Mouse (Mus musculus): ENCODE results near the gene Pdcd11. TPM values are rescaled to one million over a fixed set of nuclear protein-coding genes. Genes with fewer than 3 reads are reported as not detected.
"Not testable (repeated sequence)": the region's sequence is repeated elsewhere in the genome, so short reads cannot be mapped to it uniquely, and the experiment has no call there.

The Pdcd11 gene
- polyA plus RNA-seq, 1 experiment from 2014 or later, result 6.1 TPM

DNA sequence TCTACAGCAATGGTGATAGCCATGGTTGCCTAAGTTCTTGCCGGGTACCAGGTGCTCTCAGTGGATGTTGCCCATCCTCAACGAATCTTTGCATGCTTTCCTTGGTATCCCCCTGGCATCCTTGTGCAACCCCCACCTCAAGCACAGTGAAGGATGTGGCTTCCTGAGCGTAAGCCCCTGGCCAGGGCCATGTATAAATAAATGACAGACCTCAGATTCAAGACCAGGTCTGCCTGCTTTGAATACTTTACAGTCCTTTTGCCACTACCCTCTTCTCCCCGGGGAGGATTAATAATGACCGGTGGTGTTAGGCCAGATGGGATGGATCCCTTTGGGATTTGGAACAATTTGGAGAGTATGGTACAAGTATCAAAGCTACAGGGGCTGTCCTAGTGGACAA is 45.6 kb downstream of the Pdcd11 start:
- Histone ChIP-seq H3K4me2 (no peak overlapping the region), H3K27me3 (ENCODE audit: control insufficient read depth, insufficient read depth, low read length) (peaks cover 4% of the 10 kb centered on the region), H3K4me3 (ENCODE audit: low read depth, low read length) (no peak overlapping the region), H3K36me3 (ENCODE audit: control insufficient read depth, insufficient read depth, low read length) (peaks cover 9% of the 10 kb centered on the region), H3K9me3 (replicated peaks; ENCODE audit: control insufficient read depth, low read length) (no peaks in the 10 kb centered on the region), H3K9ac (ENCODE audit: low read depth, low read length) (no peak overlapping the region), H3K27ac (ENCODE audit: low read depth, low read length) (no peak overlapping the region), H3K4me1 (ENCODE audit: control insufficient read depth, insufficient read depth, low read length) (peaks cover 15% of the 10 kb centered on the region)
- WGBS (ENCODE audit: insufficient replicate concordance), result 90% methylated on average over 5 of the region's 5 CpGs
- ATAC-seq (replicated peaks; ENCODE audit: insufficient number of reproducible peaks, low FRiP score, low TSS enrichment), result no peak

DNA sequence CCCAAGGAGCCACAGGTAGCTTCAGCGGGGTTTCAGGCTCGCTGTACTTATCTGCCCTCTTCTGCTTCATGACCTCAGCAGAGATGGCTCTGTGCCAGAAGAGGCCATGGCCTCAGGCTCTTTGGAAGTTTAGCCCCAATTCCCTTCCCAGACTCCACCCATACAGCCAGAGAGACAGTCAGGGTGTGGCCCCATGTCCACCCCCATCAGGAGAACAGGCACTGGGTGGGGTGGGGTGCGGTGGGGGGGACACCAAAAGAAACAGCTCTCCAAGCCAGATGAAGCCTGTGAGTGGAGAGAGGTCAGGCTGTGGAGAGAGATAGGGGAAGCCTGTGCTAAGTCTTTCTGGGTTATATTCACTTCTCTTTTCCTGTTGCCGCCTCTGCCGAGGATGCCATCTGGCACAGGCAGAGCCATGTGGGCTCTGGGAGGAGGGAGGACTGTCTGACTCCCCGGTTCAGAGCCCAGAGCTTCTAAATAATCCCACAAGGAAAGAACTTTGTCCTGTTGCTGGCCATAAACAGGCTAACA is 46.5 kb downstream of the Pdcd11 start:
- Histone ChIP-seq H3K4me2 (peak overlapping the region; percentile 69), H3K27ac (ENCODE audit: low read depth, low read length) (0 out of 2 replicates have a peak overlapping the region, but pooled peaks have one; percentile 30), H3K4me3 (ENCODE audit: low read depth, low read length) (peak overlapping the region; percentile 46), H3K36me3 (ENCODE audit: control insufficient read depth, insufficient read depth, low read length) (peaks cover 4% of the 10 kb centered on the region; the same call in 1 of the 2 replicates), H3K9me3 (replicated peaks; ENCODE audit: control insufficient read depth, low read length) (no peaks in the 10 kb centered on the region), H3K9ac (ENCODE audit: low read depth, low read length) (peak overlapping the region; percentile 72), H3K4me1 (ENCODE audit: control insufficient read depth, insufficient read depth, low read length) (peaks cover 15% of the 10 kb centered on the region), H3K27me3 (ENCODE audit: control insufficient read depth, insufficient read depth, low read length) (peaks cover 5% of the 10 kb centered on the region)
- ATAC-seq (replicated peaks; ENCODE audit: insufficient number of reproducible peaks, low FRiP score, low TSS enrichment), result peak; percentile 48; the same call in 1 of the 2 replicates
- 17% methylated on average over 6 of the region's 6 CpGs for WGBS (ENCODE audit: insufficient replicate concordance)

DNA sequence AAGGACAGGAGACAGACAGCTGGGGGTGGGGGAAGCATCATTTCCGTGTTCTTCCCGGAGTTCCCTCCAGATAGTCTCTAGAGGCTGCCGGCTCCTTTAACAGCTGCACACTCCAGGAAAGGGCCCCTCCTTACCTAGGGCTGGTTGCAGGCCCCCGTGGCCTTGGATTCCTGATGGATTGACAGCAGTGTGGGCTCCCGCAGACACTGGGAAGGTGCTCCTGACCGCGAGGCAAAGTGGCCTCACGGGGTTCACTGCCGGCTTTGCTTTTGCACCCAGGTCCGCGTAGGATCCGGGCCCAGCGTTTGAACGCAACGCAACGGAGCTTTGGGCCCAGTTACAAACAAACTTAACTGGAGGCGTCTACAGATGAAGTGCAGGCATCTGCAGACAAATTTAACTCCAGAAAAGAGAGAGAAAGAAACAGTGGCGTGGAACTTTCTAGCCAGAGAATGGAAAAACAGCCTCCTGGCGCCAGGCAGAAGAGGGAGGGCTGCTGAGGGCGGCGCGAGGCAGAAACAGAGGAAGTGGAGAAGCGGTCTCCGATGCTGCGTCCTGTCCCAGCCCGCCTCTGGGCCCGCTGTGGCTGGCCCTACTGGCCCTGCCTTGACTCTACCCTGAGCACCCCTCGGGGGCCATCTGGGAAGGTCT is 47.3 kb downstream of the Pdcd11 start, which contains the start of gene Calhm2:
Gene Calhm2, minus strand, starts transcription at position 524 of the 651 bp plus-strand sequence.
- H3K9me3 ChIP-seq (replicated peaks; ENCODE audit: control insufficient read depth, low read length), result no peaks in the 10 kb centered on the region
- H3K4me1 ChIP-seq (ENCODE audit: control insufficient read depth, insufficient read depth, low read length), result peaks cover 15% of the 10 kb centered on the region
- peak within 1 kb of the TSS; percentile 67 for H3K27ac ChIP-seq (ENCODE audit: low read depth, low read length)
- peaks cover 5% of the 10 kb centered on the region for H3K27me3 ChIP-seq (ENCODE audit: control insufficient read depth, insufficient read depth, low read length)
- peak within 1 kb of the TSS; percentile 72 for H3K9ac ChIP-seq (ENCODE audit: low read depth, low read length)
- H3K4me2 ChIP-seq, result peak within 1 kb of the TSS; percentile 69
- 1% methylated on average over 28 of the region's 28 CpGs for whole genome bisulfite sequencing (ENCODE audit: insufficient replicate concordance)
- H3K4me3 ChIP-seq (ENCODE audit: low read depth, low read length), result peak within 1 kb of the TSS; percentile 46
- ATAC-seq (replicated peaks; ENCODE audit: insufficient number of reproducible peaks, low FRiP score, low TSS enrichment), result peak; percentile 62; the same call in 1 of the 2 replicates
- peaks cover 4% of the 10 kb centered on the region; the same call in 1 of the 2 replicates for H3K36me3 ChIP-seq (ENCODE audit: control insufficient read depth, insufficient read depth, low read length)

DNA sequence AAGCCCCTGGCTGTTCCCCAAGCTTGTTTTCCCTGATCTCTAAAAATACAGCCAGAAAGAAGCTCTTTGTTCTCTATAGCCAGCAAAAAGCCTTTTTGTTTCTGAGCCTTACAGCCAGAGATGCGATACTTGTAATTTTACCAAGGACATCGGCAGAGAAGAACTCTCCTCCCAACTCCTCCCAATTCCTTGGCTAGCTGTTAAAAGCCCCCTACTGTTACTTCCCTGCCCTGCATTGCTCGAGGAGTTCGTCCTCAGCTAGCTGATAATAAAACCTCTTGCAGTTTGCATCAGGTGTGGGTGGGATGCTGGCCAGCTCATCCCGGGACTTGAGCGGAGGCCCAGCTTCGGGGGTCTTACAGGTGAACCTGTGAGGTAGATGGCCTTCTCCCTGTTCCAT is 49.0 kb downstream of the Pdcd11 start:
- H3K27me3 ChIP-seq (ENCODE audit: control insufficient read depth, insufficient read depth, low read length); H3K4me3 ChIP-seq (ENCODE audit: low read depth, low read length); H3K9me3 ChIP-seq (replicated peaks; ENCODE audit: control insufficient read depth, low read length); H3K27ac ChIP-seq (ENCODE audit: low read depth, low read length); H3K9ac ChIP-seq (ENCODE audit: low read depth, low read length); H3K4me2 ChIP-seq; ATAC-seq (replicated peaks; ENCODE audit: insufficient number of reproducible peaks, low FRiP score, low TSS enrichment); H3K36me3 ChIP-seq (ENCODE audit: control insufficient read depth, insufficient read depth, low read length): not testable (repeated sequence)
- H3K4me1 ChIP-seq (ENCODE audit: control insufficient read depth, insufficient read depth, low read length), result peaks cover 15% of the 10 kb centered on the region
- WGBS (ENCODE audit: insufficient replicate concordance), result 20% methylated on average over 7 of the region's 7 CpGs

DNA sequence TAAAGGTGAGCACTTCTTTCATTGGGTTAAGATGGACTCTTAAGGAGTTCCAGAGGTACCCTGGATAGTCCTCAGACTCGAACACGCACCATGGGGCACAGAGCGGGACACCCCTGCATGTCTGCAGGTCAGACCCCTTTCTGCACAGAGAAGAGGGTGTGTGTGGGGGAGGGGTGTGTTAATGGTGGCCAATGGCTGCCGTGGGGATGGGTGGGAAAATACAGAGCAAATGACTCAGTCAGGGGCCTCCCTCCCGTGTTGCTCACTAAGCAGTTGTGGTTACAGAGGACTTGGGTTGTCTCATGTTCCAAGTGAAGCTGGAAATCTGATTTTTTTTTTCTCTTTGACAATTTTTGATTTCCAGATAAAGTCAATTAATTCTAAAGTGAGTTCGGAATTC is 51.9 kb downstream of the Pdcd11 start:
- Histone ChIP-seq H3K27ac (ENCODE audit: low read depth, low read length) (no peak overlapping the region), H3K4me1 (ENCODE audit: control insufficient read depth, insufficient read depth, low read length) (peaks cover 8% of the 10 kb centered on the region), H3K9me3 (replicated peaks; ENCODE audit: control insufficient read depth, low read length) (no peaks in the 10 kb centered on the region), H3K9ac (ENCODE audit: low read depth, low read length) (no peak overlapping the region), H3K4me3 (ENCODE audit: low read depth, low read length) (no peak overlapping the region), H3K36me3 (ENCODE audit: control insufficient read depth, insufficient read depth, low read length) (no peaks in the 10 kb centered on the region), H3K27me3 (ENCODE audit: control insufficient read depth, insufficient read depth, low read length) (peaks cover 5% of the 10 kb centered on the region), H3K4me2 (no peak overlapping the region)
- WGBS (ENCODE audit: insufficient replicate concordance), result 72% methylated on average over 6 of the region's 6 CpGs
- ATAC-seq (replicated peaks; ENCODE audit: insufficient number of reproducible peaks, low FRiP score, low TSS enrichment), result no peak

DNA sequence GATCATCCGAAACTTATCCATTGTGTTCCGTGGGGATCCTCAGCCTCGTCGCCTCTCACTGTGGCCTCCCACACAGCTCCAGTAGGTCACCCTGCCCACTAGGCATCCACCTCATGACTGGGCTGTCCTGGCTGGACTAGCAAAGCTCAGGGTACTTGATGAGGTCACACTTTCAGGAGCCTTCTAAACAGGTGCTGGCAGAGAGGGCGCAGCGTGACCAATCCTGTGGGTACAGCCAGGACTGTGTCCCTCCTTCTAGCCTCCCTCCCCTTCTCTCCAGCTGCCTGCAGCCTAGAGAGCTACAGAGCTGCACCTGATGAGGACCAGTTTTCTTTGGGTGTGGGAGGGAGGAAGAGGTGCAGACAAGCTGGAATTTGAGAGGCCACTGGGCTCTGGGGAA is 53.6 kb downstream of the Pdcd11 start, which contains the start of gene Calhm1:
Gene Calhm1, minus strand, starts transcription at position 101 of the 400 bp plus-strand sequence.
- Histone ChIP-seq H3K4me3 (ENCODE audit: low read depth, low read length) (no peak within 1 kb of the TSS), H3K4me2 (no peak within 1 kb of the TSS), H3K27ac (ENCODE audit: low read depth, low read length) (no peak within 1 kb of the TSS), H3K36me3 (ENCODE audit: control insufficient read depth, insufficient read depth, low read length) (no peaks in the 10 kb centered on the region), H3K4me1 (ENCODE audit: control insufficient read depth, insufficient read depth, low read length) (no peaks in the 10 kb centered on the region), H3K9ac (ENCODE audit: low read depth, low read length) (no peak within 1 kb of the TSS), H3K27me3 (ENCODE audit: control insufficient read depth, insufficient read depth, low read length) (peaks cover 5% of the 10 kb centered on the region), H3K9me3 (replicated peaks; ENCODE audit: control insufficient read depth, low read length) (no peaks in the 10 kb centered on the region)
- no peak for ATAC-seq (replicated peaks; ENCODE audit: insufficient number of reproducible peaks, low FRiP score, low TSS enrichment)
- WGBS (ENCODE audit: insufficient replicate concordance), result 92% methylated on average over 6 of the region's 6 CpGs

DNA sequence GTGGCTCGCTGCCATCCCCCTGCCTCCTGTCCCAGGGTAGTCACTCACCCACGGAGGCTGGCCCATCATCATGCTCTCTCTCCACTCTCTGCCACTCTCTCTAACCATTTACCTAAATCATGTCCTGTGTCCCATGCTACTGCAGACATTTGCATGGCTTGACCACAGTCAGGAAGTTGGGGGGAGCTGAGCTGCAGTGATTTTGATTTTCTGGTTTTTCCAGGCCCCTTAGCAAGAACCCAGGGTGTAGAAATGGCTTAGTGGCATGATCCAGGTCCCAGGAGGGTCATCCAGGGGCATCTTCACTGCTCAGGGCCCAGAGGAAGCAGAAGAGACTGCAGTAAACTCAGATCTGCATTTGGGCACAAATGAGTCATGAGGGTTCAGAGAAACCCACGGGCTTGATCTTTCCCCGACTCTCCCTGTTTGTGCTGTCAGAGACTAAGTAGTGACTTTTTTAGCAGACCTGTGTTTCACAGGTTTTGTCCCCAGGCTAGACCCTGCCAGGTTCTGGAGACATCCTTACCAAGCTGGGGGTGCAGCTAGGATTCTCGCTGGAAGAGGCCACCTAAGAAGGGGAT is 57.8 kb downstream of the Pdcd11 start:
- 0 out of 2 replicates have a peak, but pooled peaks cover 3% of the 10 kb centered on the region for H3K4me1 ChIP-seq (ENCODE audit: control insufficient read depth, insufficient read depth, low read length)
- no peaks in the 10 kb centered on the region for H3K9me3 ChIP-seq (replicated peaks; ENCODE audit: control insufficient read depth, low read length)
- no peak overlapping the region for H3K9ac ChIP-seq (ENCODE audit: low read depth, low read length)
- H3K36me3 ChIP-seq (ENCODE audit: control insufficient read depth, insufficient read depth, low read length), result no peaks in the 10 kb centered on the region
- no peak overlapping the region for H3K4me2 ChIP-seq
- H3K27ac ChIP-seq (ENCODE audit: low read depth, low read length), result no peak overlapping the region
- peaks cover 3% of the 10 kb centered on the region for H3K27me3 ChIP-seq (ENCODE audit: control insufficient read depth, insufficient read depth, low read length)
- ATAC-seq (replicated peaks; ENCODE audit: insufficient number of reproducible peaks, low FRiP score, low TSS enrichment), result no peak
- H3K4me3 ChIP-seq (ENCODE audit: low read depth, low read length), result no peak overlapping the region
- WGBS (ENCODE audit: insufficient replicate concordance), result 77% methylated on average over 5 of the region's 5 CpGs

DNA sequence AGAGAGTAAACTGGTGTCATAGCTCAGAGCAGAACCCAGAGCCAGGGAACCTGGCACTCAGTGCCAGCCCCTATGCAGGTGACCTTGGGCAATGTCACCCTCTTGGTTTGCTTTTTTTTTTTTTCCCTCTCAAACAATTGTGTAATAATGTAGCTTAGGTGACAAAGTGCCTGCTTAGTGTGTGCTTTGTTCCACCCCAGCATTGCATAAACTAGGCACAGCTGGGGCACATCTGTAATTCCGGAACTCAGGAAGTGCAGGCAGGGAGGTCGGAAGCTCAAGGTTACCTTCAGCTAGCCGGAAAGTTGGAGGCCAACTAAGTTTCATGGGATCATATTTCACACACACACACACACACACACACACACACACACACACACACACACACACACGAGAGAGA is 59.3 kb downstream of the Pdcd11 start:
- H3K27me3 ChIP-seq (ENCODE audit: control insufficient read depth, insufficient read depth, low read length), result peaks cover 3% of the 10 kb centered on the region
- no peak overlapping the region for H3K4me2 ChIP-seq
- H3K4me3 ChIP-seq (ENCODE audit: low read depth, low read length), result no peak overlapping the region
- ATAC-seq (replicated peaks; ENCODE audit: insufficient number of reproducible peaks, low FRiP score, low TSS enrichment), result no peak
- H3K27ac ChIP-seq (ENCODE audit: low read depth, low read length), result no peak overlapping the region
- H3K36me3 ChIP-seq (ENCODE audit: control insufficient read depth, insufficient read depth, low read length), result no peaks in the 10 kb centered on the region
- no peaks in the 10 kb centered on the region for H3K9me3 ChIP-seq (replicated peaks; ENCODE audit: control insufficient read depth, low read length)
- H3K9ac ChIP-seq (ENCODE audit: low read depth, low read length), result no peak overlapping the region
- H3K4me1 ChIP-seq (ENCODE audit: control insufficient read depth, insufficient read depth, low read length), result 0 out of 2 replicates have a peak, but pooled peaks cover 3% of the 10 kb centered on the region
- 45% methylated on average over 4 of the region's 4 CpGs for WGBS (ENCODE audit: insufficient replicate concordance)

Measured in heart, embryonic 11.5 days (tissue).